Mouse (Mus musculus): ENCODE results near the gene Arf6. TPM values are rescaled to one million over a fixed set of nuclear protein-coding genes. Genes with fewer than 3 reads are reported as not detected.
"Not testable (repeated sequence)": the region's sequence is repeated elsewhere in the genome, so short reads cannot be mapped to it uniquely, and the experiment has no call there.

Arf6 gene
- polyA plus RNA-seq, 1 experiment, result 87.3 TPM

- Histone ChIP-seq H3K4me3 (ENCODE audit: insufficient read depth, poor library complexity, severe bottlenecking) (no peak overlapping the region), H3K36me3 (ENCODE audit: control insufficient read depth, insufficient read depth) (peaks cover 68% of the 10 kb centered on the region), H3K79me2 (ENCODE audit: control insufficient read depth, insufficient read depth) (peaks cover 68% of the 10 kb centered on the region), H3K79me3 (ENCODE audit: low read depth) (peaks cover 57% of the 10 kb centered on the region), H3ac (ENCODE audit: control insufficient read depth, insufficient read length, low read depth) (no peak overlapping the region), H3K27me3 (ENCODE audit: control insufficient read depth, insufficient read depth, insufficient read length) (no peaks in the 10 kb centered on the region)
- TF ChIP-seq FOSL1 (IDR thresholded peaks at IDR 0.05; ENCODE audit: insufficient read depth, low read length, poor library complexity, severe bottlenecking), result no peak
- TF ChIP-seq MYOD1 (IDR thresholded peaks at IDR 0.05; ENCODE audit: control insufficient read depth, insufficient read length, low read depth), result no peak
- no peak for TF ChIP-seq USF1 (IDR thresholded peaks at IDR 0.05; ENCODE audit: low read depth)
- no peak for TF ChIP-seq CEBPB (IDR thresholded peaks at IDR 0.05; ENCODE audit: low read depth)
- TF ChIP-seq MAX (IDR thresholded peaks at IDR 0.05), result no peak
- no peak for TF ChIP-seq MYOG (IDR thresholded peaks at IDR 0.05; ENCODE audit: control insufficient read depth, extremely low read depth, insufficient read length)
- no peak for TF ChIP-seq CTCF (IDR thresholded peaks at IDR 0.05; ENCODE audit: control insufficient read depth, insufficient read depth, insufficient read length)
Observed at GRCm38 (mm10) chr12:69378558-69379454, 6.9 kb downstream of the Arf6 start.

DNA sequence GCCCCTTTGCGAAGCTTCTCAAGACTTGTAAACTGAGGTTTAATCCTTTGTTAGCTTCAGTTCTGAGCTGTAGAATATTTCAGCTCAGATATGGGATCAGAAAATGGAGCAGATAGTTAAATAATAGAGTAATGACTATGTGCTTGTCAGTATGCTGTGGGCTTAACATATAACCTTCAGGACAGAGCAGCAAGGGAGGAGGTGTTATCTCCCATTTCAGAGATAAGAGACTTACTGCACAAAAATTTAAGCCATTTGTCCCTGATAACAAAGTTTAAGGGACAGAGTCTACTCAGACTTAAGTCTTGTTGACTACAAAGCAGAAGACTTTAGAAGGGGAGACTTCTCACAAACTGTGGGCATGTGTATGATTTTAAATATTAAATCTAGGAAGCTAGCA, 10.9 kb downstream of the Arf6 start:
- Histone ChIP-seq H3K79me2 (ENCODE audit: control insufficient read depth, insufficient read depth) (peaks cover 33% of the 10 kb centered on the region), H3K36me3 (ENCODE audit: control insufficient read depth, insufficient read depth) (peaks cover 27% of the 10 kb centered on the region), H3K79me3 (ENCODE audit: low read depth) (peaks cover 19% of the 10 kb centered on the region), H3K27me3 (ENCODE audit: control insufficient read depth, insufficient read depth, insufficient read length) (no peaks in the 10 kb centered on the region), H3ac (ENCODE audit: control insufficient read depth, insufficient read length, low read depth) (no peak overlapping the region), H3K4me3 (ENCODE audit: insufficient read depth, poor library complexity, severe bottlenecking) (no peak overlapping the region)
- TF ChIP-seq MYOG (IDR thresholded peaks at IDR 0.05; ENCODE audit: control insufficient read depth, extremely low read depth, insufficient read length) (no peak), USF1 (IDR thresholded peaks at IDR 0.05; ENCODE audit: low read depth) (no peak), FOSL1 (IDR thresholded peaks at IDR 0.05; ENCODE audit: insufficient read depth, low read length, poor library complexity, severe bottlenecking) (no peak), CTCF (IDR thresholded peaks at IDR 0.05; ENCODE audit: control insufficient read depth, insufficient read depth, insufficient read length) (no peak), CEBPB (IDR thresholded peaks at IDR 0.05; ENCODE audit: low read depth) (no peak), MYOD1 (IDR thresholded peaks at IDR 0.05; ENCODE audit: control insufficient read depth, insufficient read length, low read depth) (no peak), MAX (IDR thresholded peaks at IDR 0.05) (no peak)

GRCm38 (mm10) chr12:69384606-69385005, 12.7 kb downstream of the Arf6 start:
- H3K27me3 ChIP-seq (ENCODE audit: control insufficient read depth, insufficient read depth, insufficient read length), result no peaks in the 10 kb centered on the region
- H3K79me2 ChIP-seq (ENCODE audit: control insufficient read depth, insufficient read depth), result peaks cover 16% of the 10 kb centered on the region
- peaks cover 6% of the 10 kb centered on the region for H3K79me3 ChIP-seq (ENCODE audit: low read depth)
- peaks cover 18% of the 10 kb centered on the region for H3K36me3 ChIP-seq (ENCODE audit: control insufficient read depth, insufficient read depth)
- H3ac ChIP-seq (ENCODE audit: control insufficient read depth, insufficient read length, low read depth), result no peak overlapping the region
- TF ChIP-seq CEBPB (IDR thresholded peaks at IDR 0.05; ENCODE audit: low read depth) (no peak), USF1 (IDR thresholded peaks at IDR 0.05; ENCODE audit: low read depth) (no peak), CTCF (IDR thresholded peaks at IDR 0.05; ENCODE audit: control insufficient read depth, insufficient read depth, insufficient read length) (no peak), FOSL1 (IDR thresholded peaks at IDR 0.05; ENCODE audit: insufficient read depth, low read length, poor library complexity, severe bottlenecking) (no peak), MAX (IDR thresholded peaks at IDR 0.05) (no peak), MYOG (IDR thresholded peaks at IDR 0.05; ENCODE audit: control insufficient read depth, extremely low read depth, insufficient read length) (no peak), MYOD1 (IDR thresholded peaks at IDR 0.05; ENCODE audit: control insufficient read depth, insufficient read length, low read depth) (no peak)
- no peak overlapping the region for H3K4me3 ChIP-seq (ENCODE audit: insufficient read depth, poor library complexity, severe bottlenecking)

DNA sequence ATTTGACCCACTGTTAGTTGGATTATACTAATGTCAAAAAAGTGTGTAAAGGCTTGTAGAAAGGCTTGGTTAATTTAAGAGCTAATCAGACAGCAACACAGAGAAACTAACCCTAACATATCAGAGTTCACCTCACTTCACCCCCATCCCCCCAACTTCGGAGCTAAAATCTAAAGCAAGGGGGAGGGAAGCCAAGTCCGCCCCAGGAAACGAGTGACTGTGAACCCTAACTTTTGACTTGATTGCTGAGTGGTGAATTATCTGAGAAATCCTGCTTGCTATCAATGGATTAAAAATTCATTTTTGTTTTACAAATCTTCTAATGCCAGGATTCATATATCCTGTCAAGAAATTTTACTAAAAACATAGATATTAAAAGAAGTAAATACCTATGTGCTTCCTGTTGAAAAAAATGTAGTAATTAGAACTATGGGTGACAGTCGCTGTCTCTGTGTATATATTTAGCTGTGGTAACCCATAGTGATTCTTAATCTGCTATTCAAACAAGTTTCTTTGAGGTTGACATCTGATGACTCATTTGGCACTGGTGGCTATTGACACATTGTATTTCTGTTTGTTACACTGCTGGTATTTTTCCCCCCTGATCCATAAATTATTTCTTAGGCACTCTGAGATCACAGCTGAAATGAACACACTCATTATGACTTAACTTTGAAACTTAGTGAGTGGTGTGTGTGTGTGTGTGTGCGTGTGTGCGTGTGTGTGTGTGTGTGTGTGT, 13.8 kb downstream of the Arf6 start:
- no peaks in the 10 kb centered on the region for H3K27me3 ChIP-seq (ENCODE audit: control insufficient read depth, insufficient read depth, insufficient read length)
- peaks cover 2% of the 10 kb centered on the region for H3K79me3 ChIP-seq (ENCODE audit: low read depth)
- peaks cover 7% of the 10 kb centered on the region for H3K79me2 ChIP-seq (ENCODE audit: control insufficient read depth, insufficient read depth)
- no peak overlapping the region for H3ac ChIP-seq (ENCODE audit: control insufficient read depth, insufficient read length, low read depth)
- TF ChIP-seq CTCF (IDR thresholded peaks at IDR 0.05; ENCODE audit: control insufficient read depth, insufficient read depth, insufficient read length) (no peak), USF1 (IDR thresholded peaks at IDR 0.05; ENCODE audit: low read depth) (no peak), MYOD1 (IDR thresholded peaks at IDR 0.05; ENCODE audit: control insufficient read depth, insufficient read length, low read depth) (no peak), CEBPB (IDR thresholded peaks at IDR 0.05; ENCODE audit: low read depth) (no peak)
- H3K4me3 ChIP-seq (ENCODE audit: insufficient read depth, poor library complexity, severe bottlenecking), result no peak overlapping the region
- H3K36me3 ChIP-seq (ENCODE audit: control insufficient read depth, insufficient read depth), result peaks cover 14% of the 10 kb centered on the region

GRCm38 (mm10) chr12:69386281-69386732, 14.4 kb downstream of the Arf6 start:
- H3K79me3 ChIP-seq (ENCODE audit: low read depth); H3K4me3 ChIP-seq (ENCODE audit: insufficient read depth, poor library complexity, severe bottlenecking); H3ac ChIP-seq (ENCODE audit: control insufficient read depth, insufficient read length, low read depth); H3K36me3 ChIP-seq (ENCODE audit: control insufficient read depth, insufficient read depth); H3K79me2 ChIP-seq (ENCODE audit: control insufficient read depth, insufficient read depth); H3K27me3 ChIP-seq (ENCODE audit: control insufficient read depth, insufficient read depth, insufficient read length): not testable (repeated sequence)
